Comparison of ENCODE assay signal across 29 mouse cellular contexts in genomic region chr10:107229416-107229815, GRCm38 (mm10). TPM values are rescaled to one million over a fixed set of nuclear protein-coding genes. Genes with fewer than 3 reads are reported as not detected.
"Had no signal": no experiment of that assay in that cellular context is flagged by ENCODE, and none has a peak within 500 bp of the region (broad histone marks: within the 10 kb centered on the region; RNA-seq: fewer than 3 reads in every experiment).

No protein-coding gene starts in this region.

- H3K4me1 ChIP-seq: embryonic facial prominence, embryonic 10.5 days; embryonic facial prominence, embryonic 12.5 days; embryonic facial prominence, embryonic 13.5 days; embryonic facial prominence, embryonic 15.5 days; forebrain, embryonic 10.5 days; forebrain, embryonic 12.5 days; forebrain, embryonic 13.5 days; forebrain, embryonic 15.5 days had no signal

- ATAC-seq: forebrain, embryonic 13.5 days; forebrain, embryonic 14.5 days; forebrain, embryonic 15.5 days; forebrain, embryonic 16.5 days; forebrain, postnatal 0 days had no signal

- H3K36me3 ChIP-seq: embryonic facial prominence, embryonic 10.5 days; embryonic facial prominence, embryonic 12.5 days; embryonic facial prominence, embryonic 13.5 days; embryonic facial prominence, embryonic 15.5 days; forebrain, embryonic 10.5 days; forebrain, embryonic 12.5 days; forebrain, embryonic 15.5 days had no signal

- H3K27ac ChIP-seq: embryonic facial prominence, embryonic 10.5 days; embryonic facial prominence, embryonic 12.5 days; embryonic facial prominence, embryonic 13.5 days; embryonic facial prominence, embryonic 15.5 days; forebrain, embryonic 10.5 days; forebrain, embryonic 12.5 days; forebrain, embryonic 13.5 days; forebrain, embryonic 15.5 days; gastrocnemius, adult 2 months; heart, adult 2 months had no signal

- H3K9ac ChIP-seq: embryonic facial prominence, embryonic 12.5 days; embryonic facial prominence, embryonic 13.5 days; embryonic facial prominence, embryonic 15.5 days; forebrain, embryonic 12.5 days; forebrain, embryonic 13.5 days; forebrain, embryonic 15.5 days; forebrain, postnatal 0 days had no signal

- H3K9me3 ChIP-seq: embryonic facial prominence, embryonic 10.5 days; embryonic facial prominence, embryonic 12.5 days; embryonic facial prominence, embryonic 13.5 days; embryonic facial prominence, embryonic 15.5 days; forebrain, embryonic 10.5 days; forebrain, embryonic 12.5 days; forebrain, embryonic 13.5 days; forebrain, embryonic 15.5 days had no signal

- DNase-seq: cerebellum, adult 9-10 months; cerebellum, adult 9-11 months; cerebellum, postnatal 10 days; cerebellum, postnatal 14 days; cerebellum, postnatal 25 days; cerebellum, postnatal 36 days; embryo, embryonic 11 days; forebrain, postnatal 0 days; gastrocnemius, adult 2 months; gastrocnemius, postnatal 10 days; gastrocnemius, postnatal 14 days; gastrocnemius, postnatal 25 days; gastrocnemius, postnatal 36 days; heart, adult 11 months; heart, adult 18-20 months; heart, adult 2 months had no signal

- H3K4me2 ChIP-seq: embryonic facial prominence, embryonic 12.5 days; embryonic facial prominence, embryonic 13.5 days; embryonic facial prominence, embryonic 15.5 days; forebrain, embryonic 12.5 days; forebrain, embryonic 13.5 days; forebrain, embryonic 15.5 days had no signal

- H3K4me3 ChIP-seq: embryonic facial prominence, embryonic 10.5 days; embryonic facial prominence, embryonic 12.5 days; embryonic facial prominence, embryonic 13.5 days; embryonic facial prominence, embryonic 15.5 days; erythroblast, embryonic 14.5 days; forebrain, embryonic 10.5 days; forebrain, embryonic 12.5 days; forebrain, embryonic 13.5 days; forebrain, embryonic 15.5 days; gastrocnemius, adult 2 months; heart, adult 2 months had no signal

- H3K27me3 ChIP-seq: embryonic facial prominence, embryonic 12.5 days; embryonic facial prominence, embryonic 13.5 days; embryonic facial prominence, embryonic 15.5 days; forebrain, embryonic 12.5 days; forebrain, embryonic 13.5 days; forebrain, embryonic 15.5 days had no signal

RNA-seq across cellular contexts. Expression of gene Lin7a, which starts 42.1 kb away (rescaled TPM):
- total RNA-seq: common myeloid progenitor, adult 5-6 weeks; granulocyte monocyte progenitor cell, adult 5-6 weeks had no signal
- polyA plus RNA-seq: erythroblast, embryonic 14.5 days had no signal
